Mouse (Mus musculus) forebrain, embryonic 11.5 days (tissue): ENCODE results near the gene Cdk5. TPM values are rescaled to one million over a fixed set of nuclear protein-coding genes. Genes with fewer than 3 reads are reported as not detected.

Experiments
- ATAC-seq: fragments of 200-750 bp; cut with Nextera tagmentation; replicated peaks from 2 replicates; pipeline ENCODE4 v1.8.0; 2017; ENCODE audit warnings: moderate TSS enrichment; ENCODE audit not compliant: low FRiP score
- DNase-seq: peaks from one replicate; pipeline ENCODE4 v3.0.0-alpha.2; 2017; ENCODE audit warnings: low spot score
- H3K27ac ChIP-seq: fragments of 300-500 bp; sonication (generic); 2 replicates; pipeline ENCODE4 v1.5.1; 2014; ENCODE audit warnings: low read depth, low read length
- H3K27me3 ChIP-seq: fragments of 300-500 bp; sonication (generic); 2 replicates; pipeline ENCODE4 v1.6.1; 2014; ENCODE audit warnings: mild to moderate bottlenecking, low read length, mixed read lengths; ENCODE audit not compliant: control insufficient read depth, insufficient read depth
- H3K36me3 ChIP-seq: fragments of 300-500 bp; sonication (generic); 2 replicates; pipeline ENCODE4 v1.6.1; 2014; ENCODE audit warnings: mild to moderate bottlenecking, low read length, moderate library complexity, mixed read lengths; ENCODE audit not compliant: control insufficient read depth, insufficient read depth
- H3K4me1 ChIP-seq: fragments of 300-500 bp; sonication (generic); replicated peaks from 2 replicates; pipeline ENCODE4 v1.6.1; 2014; ENCODE audit warnings: low read length, mixed read lengths; ENCODE audit not compliant: control insufficient read depth, insufficient read depth
- H3K4me2 ChIP-seq: fragments of 300-500 bp; sonication (generic); 2 replicates; pipeline ENCODE4 v1.6.1; 2014; ENCODE audit warnings: low read depth, mild to moderate bottlenecking, low read length, moderate library complexity, mixed read lengths; ENCODE audit not compliant: severe bottlenecking
- H3K4me3 ChIP-seq: fragments of 300-500 bp; sonication (generic); 2 replicates; pipeline ENCODE4 v1.5.1; 2014; ENCODE audit warnings: low read depth, low read length
- H3K9ac ChIP-seq: fragments of 300-500 bp; sonication (generic); 2 replicates; pipeline ENCODE4 v1.6.1; 2014; ENCODE audit warnings: low read length
- H3K9me3 ChIP-seq: fragments of 300-500 bp; sonication (generic); 2 replicates; pipeline ENCODE4 v1.6.1; 2016; ENCODE audit warnings: low read length, mixed read lengths; ENCODE audit not compliant: control insufficient read depth
- whole genome bisulfite sequencing: fragments of 180-500 bp; shearing (Covaris S2); extraction: QIAGEN DNeasy Blood & Tissue Kit; methylation state at CpG from one replicate; pipeline ENCODE4 v1.1.7; 2014; 5-methylcytosine and 5-hydroxymethylcytosine counted together
- polyA plus RNA-seq: library from polyadenylated mRNA; unstranded; fragments of >200 nt; fragmentation: Nextera tagmentation; extraction: Ambion mirVana; gene quantifications from 2 replicates; pipeline ENCODE4 v1.2.1, GENCODE M21; 2014

Cdk5 gene
- polyA plus RNA-seq, 1 experiment from 2014 or later: 47.5 TPM

- no peaks in the 10 kb centered on the region for H3K36me3 ChIP-seq
- WGBS: 50% methylated on average over 11 of the region's 11 CpGs
- DNase-seq: no peak
- H3K4me2 ChIP-seq: no peak within 1 kb of the TSS
- H3K27ac ChIP-seq: no peak within 1 kb of the TSS
- H3K27me3 ChIP-seq: no peaks in the 10 kb centered on the region
- H3K9me3 ChIP-seq: no peaks in the 10 kb centered on the region
- no peak within 1 kb of the TSS for H3K9ac ChIP-seq
- no peak for ATAC-seq
- no peaks in the 10 kb centered on the region; the same call in 1 of the 2 replicates for H3K4me1 ChIP-seq
- no peak within 1 kb of the TSS for H3K4me3 ChIP-seq
Observed at GRCm38 (mm10) chr5:24413042-24413693, 10.2 kb downstream of the Cdk5 start, which contains the start of gene Asic3. TSS of gene Asic3 (plus strand) at chr5:24413392.

- Histone ChIP-seq H3K4me1 (no peaks in the 10 kb centered on the region; the same call in 1 of the 2 replicates), H3K4me3 (no peak overlapping the region), H3K9me3 (no peaks in the 10 kb centered on the region), H3K9ac (no peak overlapping the region), H3K27ac (no peak overlapping the region), H3K36me3 (no peaks in the 10 kb centered on the region), H3K4me2 (no peak overlapping the region), H3K27me3 (no peaks in the 10 kb centered on the region)
- no peak for DNase-seq
- ATAC-seq: no peak
- WGBS: 89% methylated on average over 2 of the region's 2 CpGs
Observed at GRCm38 (mm10) chr5:24412063-24412462, 11.3 kb downstream of the Cdk5 start.

GRCm38 (mm10) chr5:24409466-24409865, 13.9 kb downstream of the Cdk5 start:
- WGBS: 84% methylated on average over 2 of the region's 2 CpGs
- ATAC-seq: no peak
- no peak overlapping the region for H3K4me3 ChIP-seq
- no peaks in the 10 kb centered on the region for H3K9me3 ChIP-seq
- no peak overlapping the region for H3K9ac ChIP-seq
- H3K4me2 ChIP-seq: no peak overlapping the region
- DNase-seq: no peak
- H3K27me3 ChIP-seq: no peaks in the 10 kb centered on the region
- no peak overlapping the region for H3K27ac ChIP-seq
- no peaks in the 10 kb centered on the region for H3K36me3 ChIP-seq
- no peaks in the 10 kb centered on the region; the same call in 1 of the 2 replicates for H3K4me1 ChIP-seq

- H3K36me3 ChIP-seq: no peaks in the 10 kb centered on the region
- WGBS: 93% methylated on average over 13 of the region's 13 CpGs
- no peak overlapping the region for H3K4me3 ChIP-seq
- H3K9ac ChIP-seq: no peak overlapping the region
- no peak overlapping the region for H3K27ac ChIP-seq
- DNase-seq: no peak
- no peaks in the 10 kb centered on the region; the same call in 1 of the 2 replicates for H3K4me1 ChIP-seq
- no peak for ATAC-seq
- no peak overlapping the region for H3K4me2 ChIP-seq
- H3K9me3 ChIP-seq: no peaks in the 10 kb centered on the region
- no peaks in the 10 kb centered on the region for H3K27me3 ChIP-seq
Observed at GRCm38 (mm10) chr5:24408651-24409050, 14.7 kb downstream of the Cdk5 start.

GRCm38 (mm10) chr5:24405389-24405876, 17.9 kb downstream of the Cdk5 start:
- WGBS: 79% methylated on average over 3 of the region's 3 CpGs
- Histone ChIP-seq H3K27me3 (no peaks in the 10 kb centered on the region), H3K4me3 (no peak overlapping the region), H3K9ac (no peak overlapping the region), H3K27ac (no peak overlapping the region), H3K4me2 (no peak overlapping the region), H3K36me3 (no peaks in the 10 kb centered on the region; the same call in 1 of the 2 replicates), H3K9me3 (no peaks in the 10 kb centered on the region), H3K4me1 (no peaks in the 10 kb centered on the region)
- ATAC-seq: no peak
- no peak for DNase-seq

- Histone ChIP-seq H3K27ac (no peak overlapping the region), H3K27me3 (no peaks in the 10 kb centered on the region), H3K9ac (no peak overlapping the region), H3K4me1 (no peaks in the 10 kb centered on the region), H3K4me2 (no peak overlapping the region), H3K4me3 (no peak overlapping the region), H3K36me3 (no peaks in the 10 kb centered on the region; the same call in 1 of the 2 replicates), H3K9me3 (no peaks in the 10 kb centered on the region)
- DNase-seq: no peak
- ATAC-seq: no peak
- WGBS: 85% methylated on average over 6 of the region's 6 CpGs
Observed at GRCm38 (mm10) chr5:24404594-24405360, 18.6 kb downstream of the Cdk5 start.

- no peak overlapping the region for H3K4me3 ChIP-seq
- H3K4me1 ChIP-seq: no peaks in the 10 kb centered on the region
- 87% methylated on average over 9 of the region's 9 CpGs for WGBS
- ATAC-seq (no peak), DNase-seq (no peak)
- H3K9me3 ChIP-seq: no peaks in the 10 kb centered on the region
- H3K36me3 ChIP-seq: no peaks in the 10 kb centered on the region; the same call in 1 of the 2 replicates
- no peaks in the 10 kb centered on the region for H3K27me3 ChIP-seq
- no peak overlapping the region for H3K9ac ChIP-seq
- no peak overlapping the region for H3K27ac ChIP-seq
- H3K4me2 ChIP-seq: no peak overlapping the region
Observed at GRCm38 (mm10) chr5:24401969-24402368, 21.4 kb downstream of the Cdk5 start.

- H3K9me3 ChIP-seq: no peaks in the 10 kb centered on the region
Observed at GRCm38 (mm10) chr5:24400911-24401605, 22.3 kb downstream of the Cdk5 start.

More at GRCm38 (mm10) chr5:24400911-24401605, 22.3 kb downstream of the Cdk5 start:
- Histone ChIP-seq H3K27ac (no peak overlapping the region), H3K4me1 (no peaks in the 10 kb centered on the region), H3K4me2 (no peak overlapping the region), H3K36me3 (no peaks in the 10 kb centered on the region; the same call in 1 of the 2 replicates), H3K4me3 (no peak overlapping the region), H3K27me3 (no peaks in the 10 kb centered on the region), H3K9ac (no peak overlapping the region)
- ATAC-seq: no peak
- WGBS: 94% methylated on average over 5 of the region's 5 CpGs
- DNase-seq: no peak
